Mouse (Mus musculus) adrenal gland, postnatal 36 days (tissue): ENCODE results near the gene Atxn7l3b. TPM values are rescaled to one million over a fixed set of nuclear protein-coding genes. Genes with fewer than 3 reads are reported as not detected.
"Not testable (repeated sequence)": the region's sequence is repeated elsewhere in the genome, so short reads cannot be mapped to it uniquely, and the experiment has no call there.

Experiments used
- DNase-seq, 2 experiments: peaks; one replicate each; pipeline ENCODE4 v3.0.0; 2021; ENCODE audit warnings: mixed read lengths in 1 of 2
- long read RNA-seq, 2 experiments: library from polyadenylated mRNA; stranded (forward); transcript quantifications; one replicate each; pipeline ENCODE4 v2.0.0; 2021; ENCODE audit warnings: borderline sequencing depth in 2 of 2
- total RNA-seq, 2 experiments: library from RNA; stranded (reverse); gene quantifications; 2 replicates each; pipeline ENCODE4 v1.2.3; 2021

Gene Atxn7l3b
- total RNA-seq, result 100 to 1,000 TPM in 1 of 2 experiments, 10 to 100 TPM in 1; 78.2 to 102 TPM
- long read RNA-seq, experiment 1, transcript Atxn7l3b-201 (1 exons, 3,566 nt), result major isoform, 169 of 169 reads
- long read RNA-seq, experiment 1, partial matches to known transcripts, result 0 of 169 reads
- long read RNA-seq, experiment 1, other reads (novel, unspliced or antisense), result 0 of 169 reads
- long read RNA-seq, experiment 2, transcript Atxn7l3b-201 (1 exons, 3,566 nt), result major isoform, 42 of 42 reads
- long read RNA-seq, experiment 2, partial matches to known transcripts, result 0 of 42 reads
- long read RNA-seq, experiment 2, other reads (novel, unspliced or antisense), result 0 of 42 reads

- peak; percentile 98 to 99 for DNase-seq
Measured at GRCm38 (mm10) chr10:112928452-112929221, at the start of gene Atxn7l3b. Gene Atxn7l3b (minus strand): TSS chr10:112929001.

GRCm38 (mm10) chr10:112977586-112977985, 48.8 kb upstream of the Atxn7l3b start:
- DNase-seq, result no peak

DNA sequence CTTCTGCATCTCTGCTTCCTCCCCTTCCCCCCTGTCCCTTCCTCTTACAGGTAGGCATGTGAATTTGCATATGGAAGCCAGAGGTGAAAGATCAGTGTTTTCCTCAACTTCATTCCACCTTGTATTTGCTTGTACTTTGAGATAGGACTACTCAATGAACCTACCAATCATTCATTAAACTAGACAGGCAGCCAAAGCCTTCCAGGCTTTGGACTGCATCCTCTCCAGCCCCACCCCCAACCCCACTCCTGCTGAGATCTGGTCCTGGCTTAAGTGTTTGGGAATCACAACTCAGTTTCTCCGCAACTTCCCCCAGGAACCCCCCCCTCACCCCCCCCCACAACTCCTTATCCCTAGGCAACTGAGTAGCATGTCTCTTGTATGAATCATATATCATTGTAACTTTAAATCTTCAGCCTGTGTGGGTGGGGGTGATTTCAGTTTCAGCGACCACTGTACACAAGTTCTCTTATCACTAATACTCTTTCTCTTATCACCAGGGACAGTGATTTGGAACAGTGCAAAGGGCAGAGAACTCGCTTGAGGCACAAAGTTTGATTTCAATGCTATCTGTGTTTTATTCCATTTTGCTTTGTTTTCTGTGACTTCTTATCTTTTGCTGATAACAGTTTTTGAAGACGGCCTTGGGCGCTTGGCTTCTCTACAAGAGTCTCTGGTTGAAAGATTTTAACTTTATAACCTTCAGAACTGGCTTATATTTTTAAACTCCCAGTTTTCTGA, 44.7 kb upstream of the Atxn7l3b start:
- DNase-seq, result peak; percentile 52 to 53

DNA sequence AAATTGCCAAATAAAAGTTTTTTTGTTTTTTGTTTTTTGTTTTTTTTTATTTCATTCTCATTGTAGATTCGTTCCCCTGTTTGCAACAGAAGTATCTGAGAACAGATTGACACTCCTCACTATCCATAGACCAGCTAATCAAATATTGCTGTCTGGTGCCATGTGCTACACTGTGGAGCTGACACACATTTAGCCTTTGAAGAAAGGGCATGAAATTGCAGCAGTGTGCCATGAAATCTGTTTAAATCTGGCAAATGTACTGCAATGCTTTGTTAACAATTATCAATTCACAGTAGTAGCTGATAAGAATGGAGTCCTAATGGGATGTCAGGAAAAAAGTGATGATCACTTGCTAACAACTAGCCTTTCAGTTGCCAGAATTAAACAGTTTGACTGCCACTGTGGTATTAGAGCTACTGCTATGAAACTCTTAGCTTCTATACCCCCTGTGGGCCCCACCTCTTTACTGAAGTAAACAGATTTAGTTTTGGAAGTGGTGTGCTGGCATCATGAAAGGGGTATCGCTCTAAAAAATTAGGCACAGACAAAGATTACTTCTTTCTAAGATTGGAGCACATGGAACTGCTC, 41.3 kb upstream of the Atxn7l3b start:
- no peak for DNase-seq

DNA sequence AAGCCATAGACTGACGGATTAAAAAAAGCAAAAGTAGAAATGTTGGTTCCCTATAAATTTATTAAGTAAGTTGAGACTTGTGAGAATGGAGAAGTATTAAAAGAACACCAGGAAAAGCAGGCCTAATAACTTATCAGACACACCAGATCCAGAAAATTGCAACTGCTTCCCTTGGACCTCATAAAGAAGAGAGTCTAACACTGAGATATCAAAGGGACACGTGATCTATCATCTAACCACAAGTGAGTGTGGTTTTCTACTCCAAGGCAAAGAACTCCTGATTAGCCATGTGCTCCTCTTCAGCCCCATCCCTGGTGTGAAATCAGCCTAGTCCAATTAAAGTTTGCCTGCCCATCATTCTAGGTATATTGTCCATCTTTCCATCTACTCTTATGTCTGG, 38.8 kb upstream of the Atxn7l3b start:
- no peak for DNase-seq

DNA sequence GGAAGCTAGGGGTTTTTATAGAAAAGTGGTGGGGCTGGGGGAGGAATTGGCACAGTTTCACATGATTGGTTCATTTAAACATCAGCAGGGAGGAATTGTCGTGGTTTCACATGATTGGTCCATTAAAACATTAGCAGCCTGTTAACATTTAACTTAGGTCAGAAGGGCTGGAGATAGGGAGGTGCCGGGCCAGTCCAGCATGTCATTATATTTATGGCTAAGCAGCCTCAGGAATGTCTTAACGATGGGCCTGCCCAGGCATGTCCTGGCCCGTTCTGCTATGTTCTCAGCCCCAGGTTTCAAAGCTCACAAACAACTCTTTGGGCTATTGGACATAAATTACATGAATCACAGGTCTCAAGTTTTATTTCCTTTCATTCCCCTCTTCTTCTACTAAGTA, 33.4 kb upstream of the Atxn7l3b start:
- not testable (repeated sequence) for DNase-seq

DNA sequence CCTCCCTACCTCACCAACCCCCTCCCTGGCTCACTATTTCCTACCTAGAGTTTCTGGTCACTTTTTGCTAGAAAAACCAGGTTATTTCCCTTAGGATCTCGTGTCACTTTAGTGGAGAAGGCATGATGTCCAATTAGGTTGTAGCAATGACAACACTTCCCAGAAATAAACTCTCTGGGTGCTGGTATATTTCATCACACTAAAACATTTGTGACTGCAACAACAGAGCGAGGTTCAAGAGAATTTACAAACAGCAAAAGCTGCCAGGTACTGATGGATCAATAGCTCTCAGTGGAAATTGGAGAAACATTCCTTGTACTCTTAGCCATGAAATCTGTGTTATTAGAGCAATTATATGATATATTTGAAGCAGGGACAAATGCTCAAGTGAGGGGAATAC, 25.3 kb upstream of the Atxn7l3b start:
- DNase-seq, result no peak

GRCm38 (mm10) chr10:112948453-112948852, 19.7 kb upstream of the Atxn7l3b start:
- no peak for DNase-seq

GRCm38 (mm10) chr10:112929222-112929615, 418 bp upstream of the Atxn7l3b start:
- DNase-seq, result no peak

DNA sequence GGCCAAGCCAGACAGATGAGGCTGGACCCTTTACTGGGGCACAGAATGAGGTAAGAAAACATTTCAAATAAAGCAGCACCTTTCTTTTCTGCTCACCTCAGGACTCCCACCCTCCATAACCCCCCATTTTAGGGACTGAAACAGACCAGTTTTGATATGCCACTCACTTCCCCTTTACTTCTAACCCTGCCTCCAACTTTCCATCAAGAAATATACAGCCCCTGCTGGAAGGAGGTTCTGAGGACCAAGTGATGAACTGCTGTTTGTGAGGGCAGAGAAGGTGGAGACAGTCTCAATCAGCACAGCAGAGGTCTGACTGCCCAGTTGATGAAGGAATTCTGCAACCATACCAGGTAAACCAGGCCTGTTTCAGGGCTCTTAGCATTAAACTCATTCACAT, 1.8 kb downstream of the Atxn7l3b start:
- DNase-seq, result no peak

DNA sequence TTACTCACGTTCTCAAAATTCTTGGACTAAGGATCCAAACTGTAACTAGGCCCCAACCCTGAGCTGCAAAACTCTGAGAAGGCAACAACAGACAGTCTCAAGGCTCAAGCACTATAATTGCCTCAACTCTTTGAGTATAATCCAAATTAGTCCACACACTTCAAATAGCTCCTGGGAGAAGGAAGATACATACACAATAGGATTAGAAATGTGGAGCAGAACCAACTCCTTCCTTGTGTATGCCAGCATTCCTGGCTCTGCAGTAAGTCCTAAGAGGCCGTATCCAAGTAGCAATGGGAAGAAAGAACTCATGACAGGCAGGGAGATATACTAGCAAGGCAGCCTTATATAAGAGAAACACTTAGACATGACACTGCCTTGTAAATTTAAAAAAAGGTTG, 2.5 kb downstream of the Atxn7l3b start:
- DNase-seq, result no peak

GRCm38 (mm10) chr10:112916575-112917190, 12.1 kb downstream of the Atxn7l3b start:
- DNase-seq, result no peak

GRCm38 (mm10) chr10:112900243-112900642, 28.6 kb downstream of the Atxn7l3b start:
- no peak for DNase-seq

- DNase-seq, result no peak
Measured at GRCm38 (mm10) chr10:112899796-112900195, 29.0 kb downstream of the Atxn7l3b start.

DNA sequence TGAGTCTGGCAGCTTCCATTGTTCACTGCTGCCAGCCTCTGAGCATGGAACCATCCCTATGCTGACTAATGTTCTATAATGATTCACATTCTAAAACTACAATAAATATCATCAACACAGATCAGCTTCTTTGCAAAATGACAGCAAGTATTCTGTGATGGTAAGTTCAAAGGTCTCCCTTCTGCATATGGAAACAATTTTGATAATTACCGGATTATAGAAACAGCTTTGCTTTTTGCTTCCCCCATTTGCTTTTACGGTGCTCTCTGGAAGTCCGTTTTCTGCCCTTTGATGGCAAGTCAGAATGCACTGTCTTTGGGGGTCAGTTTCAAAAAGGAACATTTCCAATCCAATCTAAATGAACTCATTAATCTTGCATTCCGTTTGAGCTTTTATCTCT, 32.2 kb downstream of the Atxn7l3b start:
- no peak for DNase-seq

DNA sequence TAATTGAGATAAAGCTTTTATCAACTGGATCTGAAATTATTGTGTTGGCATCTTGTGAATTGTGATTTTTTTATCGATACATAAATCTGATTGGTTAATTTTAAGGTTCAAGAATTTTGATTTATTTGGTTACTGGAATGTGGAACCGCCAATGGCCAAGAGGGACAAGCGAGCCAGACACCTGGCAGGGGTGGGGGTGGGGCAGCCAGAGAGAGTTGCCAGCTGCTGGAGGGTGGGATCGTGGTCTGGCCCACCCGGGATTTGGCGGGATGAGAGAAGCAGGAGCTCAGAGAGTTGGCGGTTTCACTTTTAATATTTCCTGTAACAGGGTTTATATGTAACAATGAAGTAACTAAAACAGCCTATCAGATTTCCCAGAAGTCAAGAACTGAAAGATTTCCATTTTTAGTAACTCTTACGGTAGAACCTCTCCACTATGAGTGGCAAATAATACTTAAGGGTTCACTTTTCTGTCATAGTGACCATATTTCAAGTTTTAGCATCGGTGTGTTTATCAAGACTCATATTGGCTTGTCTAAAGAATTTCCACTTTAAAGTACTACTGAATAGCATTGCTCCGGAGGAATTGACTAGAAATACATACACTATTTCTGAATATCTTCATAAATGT, 35.1 kb downstream of the Atxn7l3b start:
- DNase-seq, result no peak

DNA sequence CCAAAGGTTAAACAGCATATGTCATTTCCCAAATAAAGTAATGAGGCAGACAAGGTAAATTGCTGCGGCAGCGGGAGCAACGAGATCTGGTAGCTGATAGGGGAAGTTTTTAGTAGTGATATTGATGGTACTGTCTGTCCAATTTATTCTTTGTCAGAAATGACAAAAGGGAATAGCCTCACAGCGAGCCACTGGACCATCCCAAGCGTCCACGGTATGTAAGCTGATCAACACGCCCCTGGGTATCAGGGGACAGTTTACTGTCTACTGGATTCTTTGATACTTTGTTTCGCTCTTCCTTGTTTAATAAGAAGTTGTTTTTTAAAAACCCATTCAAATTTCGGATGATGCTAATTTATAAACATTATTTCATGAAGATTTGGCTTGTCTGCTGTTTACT, 44.7 kb downstream of the Atxn7l3b start:
- DNase-seq, result no peak

DNA sequence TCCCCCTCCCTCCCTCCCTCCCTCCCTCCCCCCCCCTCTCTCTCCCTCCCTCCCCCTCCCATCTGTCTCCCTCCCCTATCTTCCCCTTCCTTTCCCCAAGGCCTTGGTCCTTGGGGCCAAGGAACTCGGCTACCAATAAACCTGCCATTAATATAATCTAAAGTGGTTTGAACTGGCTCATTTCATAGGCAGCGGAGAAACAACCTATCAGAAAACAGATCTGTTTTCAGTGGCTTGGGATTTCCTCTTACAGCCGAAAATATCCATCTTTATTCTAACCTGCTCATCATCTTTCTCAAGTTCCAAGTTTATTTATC, 45.2 kb downstream of the Atxn7l3b start:
- no peak for DNase-seq

DNA sequence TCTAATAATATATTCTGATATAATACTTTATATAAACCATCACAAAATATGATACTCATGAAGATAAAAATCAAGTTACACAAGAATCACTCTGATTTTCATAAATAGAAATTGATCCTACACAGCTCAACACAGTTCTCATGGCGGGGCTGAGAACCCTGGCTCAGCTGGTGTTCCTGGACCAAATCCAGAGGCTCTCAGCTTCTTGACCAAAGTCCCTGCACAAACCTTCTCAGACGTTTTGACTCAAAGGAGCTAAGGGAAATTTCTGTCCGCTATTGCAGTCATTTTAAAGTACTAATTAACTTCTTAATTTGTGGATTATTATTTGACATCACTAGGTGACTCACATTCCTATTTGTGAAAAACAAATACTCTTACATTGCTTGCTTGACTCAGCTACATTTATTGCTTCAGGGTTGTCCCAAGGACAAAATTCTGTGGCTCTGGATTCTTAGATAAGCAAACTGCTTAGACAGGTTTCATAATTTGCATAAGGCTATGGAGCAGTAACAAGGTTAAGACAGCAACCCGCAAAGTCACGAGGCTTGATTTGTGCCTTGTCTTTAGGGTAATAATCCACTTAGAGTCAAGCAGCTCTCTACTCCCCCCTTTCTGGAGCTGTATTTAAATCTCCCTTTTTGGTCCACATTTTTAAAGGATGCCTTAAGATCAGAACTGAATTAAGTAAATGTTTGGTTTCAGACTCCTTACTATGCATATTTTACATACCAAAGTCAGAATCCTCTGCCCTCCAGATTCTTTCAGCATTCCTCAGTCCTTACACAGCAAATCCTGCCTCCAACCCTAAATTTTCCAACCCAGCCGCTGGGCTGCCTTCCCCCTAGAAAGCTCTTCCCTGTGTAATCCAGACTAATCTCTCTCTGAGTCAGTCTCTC, 45.8 kb downstream of the Atxn7l3b start:
- peak; percentile 3 to 14 for DNase-seq

GRCm38 (mm10) chr10:112882149-112882548, 46.7 kb downstream of the Atxn7l3b start:
- DNase-seq, result no peak
